Mouse (Mus musculus): ENCODE measurements around the gene Ybey. TPM values are rescaled to one million over a fixed set of nuclear protein-coding genes. Genes with fewer than 3 reads are reported as not detected.

The Ybey gene
- 2.9 and 3.2 TPM in 2 replicates for polyA plus RNA-seq (2012; rRNA removed)

DNA sequence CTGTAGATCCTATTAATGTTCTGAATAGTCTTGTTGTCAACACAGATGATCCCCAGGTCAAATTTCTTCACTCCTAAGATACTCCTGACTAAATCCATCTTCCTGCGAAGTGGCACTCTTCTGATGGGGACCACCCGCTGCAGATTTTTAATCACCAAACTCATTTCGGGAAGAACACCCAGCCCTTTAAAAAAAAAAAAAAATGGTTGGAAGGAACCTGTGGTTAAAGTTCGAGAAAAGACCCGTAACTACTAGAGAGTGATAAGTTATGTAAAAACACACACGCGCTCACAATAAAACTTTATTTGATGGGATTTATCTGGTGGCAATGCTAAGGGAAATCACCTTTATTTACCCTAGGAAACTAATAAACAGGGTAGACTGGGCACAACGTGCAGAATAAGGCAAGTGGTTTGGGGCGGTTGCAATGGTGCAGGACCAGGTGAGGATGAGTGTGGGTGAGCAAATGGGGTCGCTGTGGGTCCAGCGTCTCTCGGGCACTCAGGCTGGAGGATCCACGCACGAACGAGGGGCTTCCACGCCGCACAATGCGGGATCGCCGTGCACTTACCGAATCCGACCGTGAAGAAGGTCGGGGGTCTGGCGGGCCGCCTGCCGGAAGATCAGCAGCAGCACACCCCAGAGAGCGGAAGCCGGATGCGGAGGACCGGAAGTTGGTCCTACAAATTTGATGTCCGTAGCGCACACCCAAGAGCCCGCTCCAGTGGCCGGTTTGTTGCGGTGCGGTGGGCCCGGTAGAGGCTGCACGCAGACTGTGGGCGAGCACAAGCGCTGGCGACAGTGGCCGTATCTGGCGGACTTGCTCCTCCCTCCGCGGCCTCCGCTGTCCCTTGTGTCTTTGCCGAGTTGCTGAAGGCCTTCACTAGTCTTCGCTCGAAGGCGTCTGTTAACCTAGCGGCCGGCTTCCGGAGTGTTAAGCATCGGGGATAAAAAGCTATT is at the start of gene Ybey, which contains the start of gene Mcm3ap:
Gene Ybey, minus strand, starts transcription at position 912 of the 960 bp plus-strand sequence.
Gene Mcm3ap, plus strand, starts transcription at position 725 of the 960 bp plus-strand sequence.
- peak; percentile 24 for DNase-seq (ENCODE audit: low read depth)

DNA sequence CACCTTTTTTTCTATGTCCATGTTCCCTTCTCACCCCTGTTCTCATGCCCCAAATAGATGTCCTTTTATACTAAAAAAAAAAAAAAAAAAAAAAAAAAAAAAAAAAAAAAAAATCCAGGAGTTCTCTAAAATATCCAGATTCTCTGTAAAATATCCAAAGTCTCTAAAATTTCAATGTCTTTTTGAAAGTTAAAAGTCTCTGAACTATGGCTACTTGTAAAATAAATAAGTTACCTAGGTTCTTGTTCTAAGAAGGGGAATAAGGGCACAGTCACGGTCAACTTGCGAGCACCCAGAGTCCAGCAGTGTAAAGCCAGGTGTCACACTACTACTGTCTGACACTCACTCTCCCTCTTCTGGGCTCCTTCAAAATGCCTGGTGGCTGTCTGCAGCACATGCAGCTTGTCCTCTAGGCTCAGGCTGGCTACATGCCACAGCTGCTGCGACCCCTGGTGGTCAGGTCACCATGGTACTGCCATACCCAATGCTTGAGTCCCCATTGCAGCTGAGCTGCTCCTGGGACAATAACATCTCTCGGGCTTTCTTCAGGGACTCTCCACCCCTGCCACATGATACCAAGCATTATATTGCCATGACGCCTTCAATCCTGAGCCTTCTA is 44.2 kb upstream of the Ybey start:
- DNase-seq (ENCODE audit: low read depth) = no peak

DNA sequence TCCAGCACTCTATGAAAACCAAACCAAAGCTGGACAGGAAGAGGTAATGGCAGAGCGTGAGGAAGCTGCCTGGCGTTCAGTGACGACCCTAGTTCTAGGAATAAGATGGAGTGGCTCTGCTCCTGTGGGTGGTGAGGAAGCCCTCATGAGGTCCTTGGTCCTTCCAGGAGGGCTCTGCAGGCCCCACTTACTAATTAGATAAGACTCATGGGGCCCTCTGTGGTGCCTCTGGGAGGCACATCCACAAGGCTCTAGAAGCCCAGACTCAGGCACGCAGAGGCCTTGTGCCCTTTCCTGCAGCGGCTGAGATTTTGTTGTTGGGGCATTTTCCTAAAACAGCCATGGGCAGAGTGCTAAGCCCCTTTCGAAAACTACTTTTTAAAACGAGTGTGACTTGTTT is 37.0 kb upstream of the Ybey start:
- no peak for DNase-seq (ENCODE audit: low read depth)

DNA sequence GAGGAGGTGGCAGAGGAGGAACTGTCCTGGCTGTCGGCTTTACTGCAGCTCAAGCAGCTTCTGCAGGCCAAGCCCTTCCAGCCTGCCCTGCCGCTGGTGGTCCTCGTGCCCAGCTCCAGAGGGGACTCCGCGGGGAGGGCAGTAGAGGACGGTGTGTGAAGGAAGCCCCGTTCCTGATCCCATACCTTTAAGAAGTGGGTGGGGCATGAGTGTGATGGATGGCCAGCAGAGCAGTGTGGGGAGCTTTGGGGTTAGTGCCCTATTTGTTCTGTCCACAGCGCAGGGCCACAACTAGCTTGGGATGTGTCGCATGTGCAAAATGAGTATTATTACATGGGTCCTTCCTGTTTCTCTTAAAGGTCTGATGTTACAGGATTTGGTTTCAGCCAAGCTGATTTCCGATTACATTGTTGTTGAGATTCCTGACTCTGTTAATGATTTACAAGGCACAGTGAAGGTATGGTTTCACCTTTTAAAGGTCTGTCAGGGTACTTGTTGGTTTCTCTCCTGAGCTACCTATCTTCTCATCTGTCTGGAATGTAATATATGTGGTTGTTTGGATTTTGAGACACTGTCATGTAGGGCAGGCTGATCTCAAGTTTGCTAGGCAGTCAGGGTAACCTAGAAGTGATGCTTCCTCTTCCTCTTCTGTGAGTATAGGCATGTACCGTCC is 35.5 kb upstream of the Ybey start:
- no peak for DNase-seq (ENCODE audit: low read depth)

DNA sequence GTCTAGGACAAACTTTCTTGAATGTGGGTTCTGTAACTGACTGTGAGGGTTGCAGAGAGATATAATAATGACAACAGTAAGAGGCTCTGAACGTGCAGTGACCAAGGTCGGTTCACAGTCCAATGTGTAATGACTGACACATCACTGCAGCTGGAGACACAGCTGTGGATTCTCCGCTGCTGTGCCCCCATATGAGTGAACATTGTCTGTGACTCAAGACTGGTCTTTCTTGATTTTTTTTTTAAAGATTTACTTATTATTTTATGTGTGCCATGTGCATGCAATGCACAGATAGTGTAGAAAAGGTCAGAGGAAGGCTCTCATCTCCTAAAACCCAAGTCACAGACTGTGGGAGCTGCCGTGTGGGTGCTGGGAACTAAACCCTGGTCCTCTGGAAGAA is 28.6 kb upstream of the Ybey start:
- DNase-seq (ENCODE audit: low read depth) = no peak

DNA sequence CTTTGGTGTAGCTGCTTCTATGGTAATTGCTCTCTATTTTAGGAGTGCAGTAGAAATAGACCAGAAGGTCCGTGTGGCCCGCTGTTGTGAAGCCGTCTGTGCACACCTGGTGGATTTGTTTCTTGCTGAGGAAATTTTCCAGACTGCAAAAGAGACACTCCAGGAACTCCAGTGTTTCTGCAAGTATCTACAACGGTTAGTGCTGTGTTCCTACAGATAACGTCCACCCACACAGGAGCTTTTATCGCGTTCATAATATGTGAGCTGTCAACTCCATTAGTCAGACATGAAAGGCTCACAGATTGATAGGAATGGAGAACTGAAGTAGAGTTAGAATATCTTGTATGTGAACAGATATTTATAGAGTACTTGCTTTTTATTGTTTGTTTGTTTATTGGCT is 27.5 kb upstream of the Ybey start:
- DNase-seq (ENCODE audit: low read depth) = no peak

DNA sequence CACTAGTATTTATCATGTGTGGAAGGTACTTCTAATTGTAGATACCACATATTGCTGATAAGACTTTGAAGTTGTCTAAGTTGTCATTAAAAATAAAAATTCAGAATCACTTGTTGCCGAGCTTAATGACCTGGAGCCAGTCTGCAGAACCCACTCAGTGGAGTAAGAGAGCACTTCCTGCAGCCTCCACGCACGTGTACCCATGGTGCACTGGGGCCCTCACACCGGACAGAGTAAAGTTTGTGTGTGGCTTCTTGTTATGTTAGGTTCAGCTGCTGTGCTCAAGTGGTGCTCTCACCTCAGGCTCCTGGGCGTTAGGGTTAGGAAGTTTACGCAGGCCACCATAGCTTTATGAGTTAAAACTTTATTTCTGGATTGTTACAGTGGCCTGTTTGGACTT is 26.6 kb upstream of the Ybey start:
- DNase-seq (ENCODE audit: low read depth) = no peak

DNA sequence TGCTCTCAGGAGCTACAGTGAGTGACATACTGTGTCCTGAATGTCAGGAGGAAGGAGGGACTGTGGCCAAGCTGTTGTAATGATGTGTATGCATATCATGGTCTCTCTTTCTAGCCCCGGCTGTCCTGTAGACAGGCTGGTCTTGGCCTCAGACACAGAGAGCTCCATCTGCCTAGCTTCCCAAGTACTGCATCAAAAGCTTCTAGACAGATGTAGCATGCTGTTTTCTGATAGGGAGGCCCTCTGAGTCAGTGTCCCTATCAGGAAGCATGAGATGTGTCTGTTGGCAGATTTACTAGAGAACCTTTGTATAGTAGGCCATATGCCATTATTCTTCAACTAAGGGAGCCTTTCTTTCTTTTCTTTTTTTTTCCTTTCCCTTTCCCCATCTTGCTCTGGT is 24.6 kb upstream of the Ybey start:
- DNase-seq (ENCODE audit: low read depth) = no peak

DNA sequence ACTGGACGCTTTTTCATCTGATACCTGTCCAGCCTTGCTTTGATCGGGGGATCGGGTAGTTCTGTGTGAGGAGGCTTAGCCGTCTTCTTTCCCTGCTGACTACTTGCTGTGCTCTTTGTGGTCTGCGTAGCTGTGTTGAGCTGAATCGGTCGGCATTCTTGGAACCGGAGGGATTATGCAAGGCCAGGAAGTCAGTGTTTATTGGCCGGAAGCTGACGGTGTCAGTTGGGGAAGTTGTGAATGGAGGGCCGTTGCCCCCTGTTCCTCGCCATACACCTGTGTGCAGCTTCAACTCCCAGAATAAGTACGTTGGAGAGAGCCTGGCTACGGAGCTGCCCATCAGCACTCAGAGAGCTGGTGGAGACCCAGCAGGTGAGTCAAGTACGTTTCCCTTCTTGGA is 20.3 kb upstream of the Ybey start:
- no peak for DNase-seq (ENCODE audit: low read depth)

DNA sequence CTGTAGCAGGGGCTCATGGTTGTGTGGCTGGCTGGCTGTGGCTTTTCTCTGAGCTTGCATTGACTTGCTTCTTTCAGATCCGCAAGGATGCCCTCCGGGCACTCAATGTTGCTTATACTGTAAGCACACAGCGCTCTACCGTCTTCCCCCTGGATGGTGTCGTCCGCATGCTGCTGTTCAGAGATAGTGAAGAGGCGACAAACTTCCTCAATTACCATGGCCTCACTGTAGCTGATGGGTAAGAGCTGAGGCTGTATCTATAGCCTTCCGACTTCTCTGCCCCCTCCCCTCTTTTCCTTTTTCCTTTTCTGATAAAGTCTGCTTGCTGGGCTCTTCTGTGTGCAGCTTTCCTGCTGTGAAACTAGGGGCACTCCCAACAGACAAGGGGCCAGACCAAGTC is 19.4 kb upstream of the Ybey start:
- no peak for DNase-seq (ENCODE audit: low read depth)

DNA sequence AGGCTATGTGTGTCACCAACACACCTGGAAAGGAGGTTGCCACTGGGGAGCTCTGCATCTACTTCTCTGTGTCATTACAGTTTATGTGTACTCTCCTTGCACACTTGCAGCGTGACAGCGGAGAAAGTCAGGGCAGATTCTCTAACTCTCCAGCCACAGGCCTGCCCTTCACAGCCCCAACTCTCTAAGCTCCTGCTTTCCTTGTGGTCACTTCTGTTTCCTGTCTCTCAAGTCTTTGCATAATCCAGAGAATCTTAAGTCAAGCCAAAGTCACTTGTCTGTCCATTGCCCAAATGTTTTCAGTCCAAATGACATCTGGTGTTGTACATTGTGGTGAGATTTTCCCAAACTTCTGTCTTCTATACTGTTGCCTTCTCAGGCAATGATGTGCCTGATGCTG is 17.4 kb upstream of the Ybey start:
- no peak for DNase-seq (ENCODE audit: low read depth)

DNA sequence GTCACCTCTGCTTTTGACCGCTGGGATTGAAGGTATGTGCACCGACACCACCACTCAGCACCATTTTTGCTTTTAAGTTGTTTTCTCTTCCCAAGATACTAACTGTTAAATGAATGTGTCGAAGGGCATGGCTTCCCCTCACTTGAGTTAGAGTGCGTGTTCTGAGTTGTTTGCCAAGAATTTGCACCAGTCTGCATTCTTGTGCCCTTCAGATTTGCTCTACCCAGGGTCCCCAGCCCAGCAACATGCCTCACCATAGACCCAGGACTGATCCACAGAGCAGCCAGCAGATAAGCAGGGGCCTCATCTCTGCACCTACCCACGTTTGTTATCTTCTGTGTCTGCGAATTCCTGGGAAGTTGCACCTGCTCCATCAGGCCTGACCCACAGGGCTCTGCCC is 12.6 kb upstream of the Ybey start:
- no peak for DNase-seq (ENCODE audit: low read depth)

DNA sequence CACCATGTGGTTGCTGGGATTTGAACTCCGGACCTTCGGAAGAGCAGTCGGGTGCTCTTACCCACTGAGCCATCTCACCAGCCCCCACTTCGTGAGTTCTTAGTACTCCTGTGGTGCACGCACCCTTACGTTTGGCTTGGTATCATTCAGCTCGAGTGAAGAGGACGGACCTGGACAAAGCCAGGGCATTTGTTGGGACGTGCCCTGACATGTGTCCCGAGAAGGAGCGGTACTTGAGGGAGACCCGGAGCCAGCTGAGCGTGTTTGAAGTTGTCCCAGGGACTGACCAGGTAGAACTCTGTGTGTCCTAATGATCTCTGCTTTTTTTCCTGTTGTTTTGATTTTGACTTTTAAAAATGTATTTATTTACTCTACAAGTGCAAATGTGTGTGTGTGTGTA is 11.9 kb upstream of the Ybey start:
- peak; percentile 17 for DNase-seq (ENCODE audit: low read depth)

DNA sequence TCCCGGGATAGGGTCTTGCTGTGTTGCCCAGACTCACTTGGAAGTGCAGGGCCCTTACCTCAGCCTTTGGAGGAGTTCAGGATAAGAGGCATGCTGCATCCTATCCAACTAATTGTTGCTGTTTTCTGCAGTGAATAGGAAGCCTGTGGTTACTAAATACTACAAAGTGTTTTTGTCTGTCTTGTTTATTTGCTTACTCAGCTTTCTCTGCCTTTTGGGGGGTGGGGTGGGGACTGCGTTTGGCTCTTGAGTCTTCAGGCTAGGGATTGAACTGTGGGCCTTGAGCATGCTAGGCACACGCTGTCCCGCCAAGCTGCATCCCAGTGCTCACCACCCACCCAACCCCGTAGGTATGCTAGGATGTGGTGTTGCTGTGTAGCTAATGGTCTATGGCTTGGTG is 4.8 kb upstream of the Ybey start:
- no peak for DNase-seq (ENCODE audit: low read depth)

DNA sequence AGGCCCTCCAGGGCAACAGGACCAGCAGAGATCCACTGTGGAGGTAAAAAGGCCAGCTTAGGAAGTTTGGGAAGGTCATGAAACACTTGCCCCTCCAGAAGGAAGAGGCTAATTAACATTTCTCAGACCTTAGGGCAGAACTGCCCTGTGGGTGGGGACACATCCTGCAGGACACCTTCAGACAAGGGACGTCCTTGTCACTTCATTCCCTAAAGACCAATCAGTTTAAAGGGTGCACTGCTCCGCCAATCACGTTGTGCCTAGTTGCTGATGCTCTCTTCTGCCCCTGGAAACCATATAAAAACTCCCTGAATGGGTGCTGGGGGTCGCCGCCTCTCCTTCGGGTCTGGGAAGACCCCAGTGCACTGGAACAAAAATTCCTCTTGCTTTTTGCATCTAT is 6.2 kb downstream of the Ybey start:
- no peak for DNase-seq (ENCODE audit: low read depth)

DNA sequence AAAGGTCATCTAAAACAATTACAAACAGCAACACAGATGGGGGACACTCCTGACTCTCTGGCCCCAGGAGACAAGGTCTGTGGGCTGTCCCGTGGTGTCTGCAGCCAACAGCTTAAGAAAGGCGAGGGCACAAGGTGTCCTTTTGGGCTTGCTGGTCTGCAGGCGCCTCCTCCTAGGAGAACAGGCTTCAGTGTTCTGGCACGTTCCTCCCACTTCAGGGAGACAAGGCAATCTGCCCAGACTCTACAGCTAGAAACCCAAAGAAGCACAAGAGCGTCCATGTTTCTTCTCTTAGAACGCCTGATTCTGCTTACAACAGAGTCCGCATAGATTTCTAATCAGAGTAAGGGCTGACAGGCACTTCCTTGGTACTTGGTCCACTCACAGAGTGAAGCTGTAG is 6.6 kb downstream of the Ybey start:
- DNase-seq (ENCODE audit: low read depth) = no peak

DNA sequence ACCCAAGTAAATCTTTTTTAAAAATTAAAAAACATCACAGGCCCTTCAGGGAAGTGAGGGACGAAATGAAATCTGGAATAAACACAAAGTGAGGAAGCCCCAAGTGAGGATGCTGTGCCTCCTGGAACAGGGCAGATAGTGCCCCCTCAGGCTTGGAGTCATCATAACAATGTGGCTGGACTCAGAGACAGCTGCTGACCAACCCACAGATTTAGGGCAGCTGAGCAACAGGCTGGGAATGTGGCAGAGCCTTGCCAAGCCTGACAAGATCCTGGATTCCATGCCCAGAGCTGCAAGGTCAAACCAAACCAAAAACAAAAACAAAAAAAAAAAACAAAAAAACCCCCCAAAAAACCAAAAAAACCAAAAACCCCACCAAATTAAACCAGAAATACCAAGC is 7.7 kb downstream of the Ybey start:
- no peak for DNase-seq (ENCODE audit: low read depth)

DNA sequence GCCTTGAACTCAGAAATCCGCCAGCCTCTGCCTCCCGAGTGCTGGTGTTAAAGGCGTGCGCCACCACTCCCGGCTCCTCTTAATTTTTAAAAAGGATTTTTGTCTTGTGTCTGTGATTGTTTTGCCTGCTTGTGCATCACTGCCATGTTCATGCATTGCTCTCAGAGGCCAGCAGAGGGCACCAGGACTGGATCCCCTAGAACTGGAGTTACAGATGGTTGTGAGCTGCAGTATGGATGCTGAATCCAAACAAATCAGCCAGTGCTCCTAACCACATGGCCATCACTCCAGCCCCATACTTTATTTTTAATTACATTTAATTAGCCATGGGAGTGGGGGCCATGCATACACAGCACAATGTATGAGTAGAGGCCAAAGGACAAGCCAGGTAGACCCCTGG is 13.6 kb downstream of the Ybey start:
- DNase-seq (ENCODE audit: low read depth) = no peak

DNA sequence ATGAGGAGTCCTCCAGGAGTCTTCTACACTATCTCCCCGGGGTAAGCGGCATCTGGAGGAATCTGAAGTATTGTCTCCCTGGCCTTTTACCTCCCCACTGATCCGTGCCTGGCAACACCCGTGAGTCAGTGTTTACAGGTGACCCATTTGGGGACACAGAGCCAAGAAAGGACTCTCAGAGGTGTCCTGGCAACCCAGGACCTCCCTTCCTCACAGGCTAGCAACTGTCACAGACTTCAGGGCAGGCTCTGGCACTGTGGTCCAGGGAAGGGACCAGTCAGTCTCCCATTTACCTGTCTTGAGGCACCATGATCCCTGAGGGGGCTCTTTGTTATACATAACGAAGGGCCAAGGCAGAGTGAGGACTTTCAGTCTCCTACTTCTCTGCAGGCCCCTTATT is 20.1 kb downstream of the Ybey start, which contains the start of gene 2610028H24Rik:
Gene 2610028H24Rik, plus strand, starts transcription at position 231 of the 400 bp plus-strand sequence.
- DNase-seq (ENCODE audit: low read depth) = no peak

DNA sequence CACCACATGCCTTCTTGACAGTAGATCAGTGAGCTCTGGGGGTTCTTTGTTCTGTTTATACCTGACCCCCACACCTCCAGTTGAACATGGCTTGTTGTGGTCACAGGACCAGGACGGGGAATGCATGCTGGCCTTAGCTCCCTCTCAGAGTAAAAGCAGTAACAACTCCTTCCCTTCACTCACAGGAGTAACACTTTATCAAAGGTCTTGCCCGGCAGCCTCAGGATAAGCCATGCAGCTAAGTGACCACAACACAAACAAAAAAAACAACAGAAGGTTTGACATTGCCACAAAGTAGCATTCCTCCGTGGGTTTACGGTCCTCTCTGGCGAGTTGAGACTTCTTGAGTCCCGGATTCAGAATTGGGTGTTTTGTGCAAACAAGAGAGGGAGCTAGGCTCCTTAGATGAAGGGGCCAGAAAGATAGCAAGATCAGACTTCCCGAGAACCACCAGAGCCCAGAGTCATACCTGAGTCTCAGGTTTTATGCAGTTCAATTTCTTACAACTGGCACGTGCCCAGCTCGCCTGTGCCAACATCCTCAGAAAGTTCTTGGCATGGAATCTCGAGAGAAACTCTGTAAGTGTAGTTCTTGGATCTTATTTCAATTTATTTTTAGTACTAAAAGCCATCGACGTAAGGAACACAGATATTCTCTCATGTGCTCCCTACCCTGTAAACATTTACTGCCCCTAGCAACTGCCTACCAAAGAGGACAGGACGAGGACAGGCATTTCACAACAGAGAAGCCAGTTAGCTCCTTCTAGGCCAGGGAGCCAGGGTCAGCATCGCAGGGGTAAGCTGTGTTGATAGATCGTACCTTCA is 21.3 kb downstream of the Ybey start:
- no peak for DNase-seq (ENCODE audit: low read depth)

DNA sequence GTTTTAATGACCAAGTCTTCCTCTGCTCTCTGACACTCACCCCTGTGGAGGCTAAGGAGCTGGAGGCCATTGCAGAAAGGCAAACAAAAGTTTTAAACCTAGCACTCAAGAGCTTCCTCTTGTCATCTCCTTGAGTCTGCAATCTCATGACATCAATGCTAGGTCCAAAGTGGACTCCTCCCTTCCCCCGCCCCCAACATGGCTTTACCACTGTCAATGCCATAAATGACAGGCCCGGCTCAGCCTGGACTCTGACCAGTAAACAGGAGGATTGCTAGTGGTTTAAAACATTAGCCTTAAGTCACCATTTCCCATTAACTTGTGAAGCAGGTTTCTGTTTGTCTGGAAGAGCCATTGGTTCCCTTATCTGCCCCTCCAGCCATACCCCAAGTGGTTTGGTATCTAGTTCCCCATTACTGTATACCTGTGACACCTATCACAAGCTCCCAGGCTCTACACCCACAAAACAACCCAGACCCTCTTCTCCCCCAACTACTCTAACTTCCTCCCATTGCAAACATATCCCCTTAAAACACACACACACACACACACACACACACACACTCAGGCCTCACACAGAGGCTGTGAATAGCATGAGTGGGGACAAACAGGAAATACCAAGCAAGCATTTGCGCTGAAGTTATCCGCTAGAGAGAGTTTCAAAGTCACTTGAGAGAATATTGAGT is 22.8 kb downstream of the Ybey start:
- DNase-seq (ENCODE audit: low read depth) = no peak

All from gonadal fat pad, adult 2 months (tissue).